Mouse (Mus musculus) adrenal gland, postnatal 10 days (tissue): Measurements from ENCODE around the gene Ppp1r21. TPM values are rescaled to one million over a fixed set of nuclear protein-coding genes. Genes with fewer than 3 reads are reported as not detected.
A peak's percentile ranks its signal among the peaks of the same experiment; 100 is the strongest.

Source experiments
- DNase-seq: peaks from one replicate; pipeline ENCODE4 v3.0.0; 2021; ENCODE audit warnings: mixed read lengths
- total RNA-seq, 2 experiments: library from RNA; stranded (reverse); gene quantifications; 2 replicates each; pipeline ENCODE4 v1.2.3; 2021

The Ppp1r21 gene
- total RNA-seq, 2 experiments from 2014 or later: 30.9 to 31.1 TPM

GRCm38 (mm10) chr17:88614234-88614633 is 84.3 kb downstream of the Ppp1r21 start:
- DNase-seq: peak; percentile 38

GRCm38 (mm10) chr17:88614733-88615132 is 84.8 kb downstream of the Ppp1r21 start:
- no peak for DNase-seq

GRCm38 (mm10) chr17:88615492-88616155 is 85.7 kb downstream of the Ppp1r21 start:
- DNase-seq: no peak

GRCm38 (mm10) chr17:88620935-88621334 is 91.0 kb downstream of the Ppp1r21 start:
- DNase-seq: no peak

GRCm38 (mm10) chr17:88621374-88621773 is 91.5 kb downstream of the Ppp1r21 start:
- DNase-seq: no peak

- DNase-seq: no peak
Observed at GRCm38 (mm10) chr17:88622711-88623110, 92.8 kb downstream of the Ppp1r21 start.

GRCm38 (mm10) chr17:88624386-88624785 is 94.5 kb downstream of the Ppp1r21 start:
- DNase-seq: no peak

GRCm38 (mm10) chr17:88625350-88625749 is 95.4 kb downstream of the Ppp1r21 start:
- DNase-seq: no peak

- no peak for DNase-seq
Observed at GRCm38 (mm10) chr17:88625931-88626330, 96.0 kb downstream of the Ppp1r21 start.

- DNase-seq: no peak
Observed at GRCm38 (mm10) chr17:88626347-88626811, 96.5 kb downstream of the Ppp1r21 start.

- no peak for DNase-seq
Observed at GRCm38 (mm10) chr17:88627150-88627549, 97.2 kb downstream of the Ppp1r21 start.

- peak; percentile 76 for DNase-seq
Observed at GRCm38 (mm10) chr17:88628676-88629380, 98.9 kb downstream of the Ppp1r21 start.

- DNase-seq: peak; percentile 61
Observed at GRCm38 (mm10) chr17:88629381-88629759, 99.5 kb downstream of the Ppp1r21 start.

GRCm38 (mm10) chr17:88629931-88630553 is 100.1 kb downstream of the Ppp1r21 start:
- peak; percentile 37 for DNase-seq

GRCm38 (mm10) chr17:88630554-88630948 is 100.6 kb downstream of the Ppp1r21 start:
- DNase-seq: peak; percentile 75

- no peak for DNase-seq
Observed at GRCm38 (mm10) chr17:88632631-88633030, 102.7 kb downstream of the Ppp1r21 start.

GRCm38 (mm10) chr17:88636076-88636475 is 106.2 kb downstream of the Ppp1r21 start:
- DNase-seq: no peak

- peak; percentile 56 for DNase-seq
Observed at GRCm38 (mm10) chr17:88636587-88636986, 106.7 kb downstream of the Ppp1r21 start.

Other genes starting within 250 kb of the Ppp1r21 start
- 10 to 100 TPM; 21.8 to 27.0 TPM for gene Foxn2, start 89.4 kb upstream of the Ppp1r21 start, total RNA-seq
- gene Ston1, start 67.6 kb downstream of the Ppp1r21 start, total RNA-seq: 10 to 100 TPM; 25.0 to 25.1 TPM
- not detected for gene Gtf2a1l, start 138.5 kb downstream of the Ppp1r21 start, total RNA-seq